9 mouse cellular contexts compared by ENCODE assay signal in genomic region chr5:139324691-139325394, GRCm38 (mm10). TPM values are rescaled to one million over a fixed set of nuclear protein-coding genes. Genes with fewer than 3 reads are reported as not detected.
DNase-seq lines count a peak whose midpoint lies in the region; ATAC-seq and TF ChIP-seq lines count a peak whose summit lies in the region.
"Had no signal": no experiment of that assay in that cellular context is flagged by ENCODE, and none has a peak within 500 bp of the region (broad histone marks: within the 10 kb centered on the region; RNA-seq: fewer than 3 reads in every experiment).

No protein-coding gene starts in this region.

- peak; percentile 38 for DNase-seq in kidney, adult 9 months
- DNase-seq in kidney, postnatal 14 days, result no peak
- DNase-seq in cerebellum, adult 11-12 months, result peak; percentile 89
- peak; percentile 26 for DNase-seq in gastrocnemius, postnatal 14 days
- DNase-seq in kidney, postnatal 10 days, result peak; percentile 46
- DNase-seq in lung, adult 2 months, result peak; percentile 38
- no peak for DNase-seq in adipocyte (ENCODE audit: low spot score)

- peak overlapping the region; percentile 71 for H3K27ac ChIP-seq in neural tube, embryonic 13.5 days (replicated peaks)

- peak overlapping the region; percentile 27 for H3K4me3 ChIP-seq in lung, adult 2 months (replicated peaks; ENCODE audit: extremely low read depth, low read depth, low read length)
- H3K4me3 ChIP-seq in neural tube, embryonic 13.5 days, result peak overlapping the region; percentile 75

- no peaks in the 10 kb centered on the region for H3K9me3 ChIP-seq in neural tube, embryonic 13.5 days

- intact Hi-C loops in gastrocnemius, postnatal 14 days (cut with DNase I; ENCODE audit: low total_unique reads), result loop anchor here (2.0 kb wide), 1 partner anchor 42 kb away; no protein-coding TSS in a partner anchor

- H3K27me3 ChIP-seq in neural tube, embryonic 13.5 days, result peaks cover 52% of the 10 kb centered on the region

- peaks cover 4% of the 10 kb centered on the region for H3K4me1 ChIP-seq in lung, adult 2 months (ENCODE audit: control insufficient read depth, insufficient read depth, low read length)
- peaks cover 24% of the 10 kb centered on the region for H3K4me1 ChIP-seq in neural tube, embryonic 13.5 days (replicated peaks)

- no peak for TF ChIP-seq CTCF in lung, adult 2 months (IDR thresholded peaks at IDR 0.05; ENCODE audit: insufficient read depth, low read length)

- H3K9ac ChIP-seq in neural tube, embryonic 13.5 days, result peak overlapping the region; percentile 86

- no peak for TF ChIP-seq POLR2A in lung, adult 2 months (IDR thresholded peaks at IDR 0.05; ENCODE audit: borderline replicate concordance, extremely low read depth, low read depth, low read length)

- ATAC-seq in neural tube, embryonic 13.5 days (ENCODE audit: low read depth), result peak; percentile 73

- H3K4me2 ChIP-seq in neural tube, embryonic 13.5 days, result peak overlapping the region; percentile 90

- WGBS in lung, adult 2 months, result 2% methylated on average over 58 of the region's 62 CpGs
- 4% methylated on average over 31 of the region's 62 CpGs for WGBS in neural tube, embryonic 13.5 days

- H3K36me3 ChIP-seq in neural tube, embryonic 13.5 days, result no peaks in the 10 kb centered on the region

RNA-seq across cellular contexts. Expression of gene Adap1, which starts 0.6 kb away (rescaled TPM):
- 1 to 10 TPM in 1 of 2 experiments, under 1 TPM in 1; 0.78 to 2.0 TPM for total RNA-seq in gastrocnemius, postnatal 14 days (2021)
- polyA plus RNA-seq in lung, adult 2 months (2012; rRNA removed), result 12.1 and 13.8 TPM in 2 replicates
- 51.5 and 66.3 TPM in 2 replicates for polyA plus RNA-seq in neural tube, embryonic 13.5 days (2015; fragmentation: Nextera tagmentation; extraction: Ambion mirVana)

RNA-seq across cellular contexts. Expression of gene Cox19, which starts 26.4 kb away (rescaled TPM):
- total RNA-seq in gastrocnemius, postnatal 14 days (2021), result 10 to 100 TPM; 58.6 to 79.3 TPM
- 51.7 and 61.9 TPM in 2 replicates for polyA plus RNA-seq in lung, adult 2 months (2012; rRNA removed)
- polyA plus RNA-seq in neural tube, embryonic 13.5 days (2015; fragmentation: Nextera tagmentation; extraction: Ambion mirVana), result 113 and 120 TPM in 2 replicates

RNA-seq across cellular contexts. Expression of gene Cyp2w1, which starts 27.6 kb away (rescaled TPM):
- total RNA-seq in gastrocnemius, postnatal 14 days (2021), result not detected
- polyA plus RNA-seq in lung, adult 2 months (2012; rRNA removed), result 0.33 TPM in 1 of 2 replicates, not detected in the other
- not detected in 2 replicates for polyA plus RNA-seq in neural tube, embryonic 13.5 days (2015; fragmentation: Nextera tagmentation; extraction: Ambion mirVana)
- total RNA-seq: adrenal gland, adult 18-20 months had no signal

RNA-seq across cellular contexts. Expression of gene Gpr146, which starts 52.7 kb away (rescaled TPM):
- total RNA-seq in gastrocnemius, postnatal 14 days (2021), result 10 to 100 TPM; 17.2 to 26.0 TPM
- 75.7 and 93.4 TPM in 2 replicates for polyA plus RNA-seq in lung, adult 2 months (2012; rRNA removed)
- polyA plus RNA-seq in neural tube, embryonic 13.5 days (2015; fragmentation: Nextera tagmentation; extraction: Ambion mirVana), result 1.8 and 1.9 TPM in 2 replicates

Comparison
In these comparisons a context has a peak if more than half of its experiments do, and no peak if none do; other contexts are left out.
1. DNase-seq: peak in kidney, adult 9 months (single experiment), cerebellum, adult 11-12 months (single experiment), gastrocnemius, postnatal 14 days (single experiment), kidney, postnatal 10 days (single experiment) and lung, adult 2 months (single experiment); none in kidney, postnatal 14 days (single experiment) and adipocyte (single experiment).